Mouse (Mus musculus) gastrocnemius, adult 8-10 months (tissue): ENCODE data around the gene Dbx2. TPM values are rescaled to one million over a fixed set of nuclear protein-coding genes. Genes with fewer than 3 reads are reported as not detected.

Experiments used
- DNase-seq, 2 experiments: peaks; one replicate each; pipeline ENCODE4 v3.0.0; 2022; ENCODE audit warnings: low spot score in 2 of 2
- total RNA-seq, 4 experiments: library from RNA; stranded (reverse); gene quantifications; 2 replicates each; pipeline ENCODE4 v1.2.4; 2022

The Dbx2 gene
- total RNA-seq, result not detected

DNA sequence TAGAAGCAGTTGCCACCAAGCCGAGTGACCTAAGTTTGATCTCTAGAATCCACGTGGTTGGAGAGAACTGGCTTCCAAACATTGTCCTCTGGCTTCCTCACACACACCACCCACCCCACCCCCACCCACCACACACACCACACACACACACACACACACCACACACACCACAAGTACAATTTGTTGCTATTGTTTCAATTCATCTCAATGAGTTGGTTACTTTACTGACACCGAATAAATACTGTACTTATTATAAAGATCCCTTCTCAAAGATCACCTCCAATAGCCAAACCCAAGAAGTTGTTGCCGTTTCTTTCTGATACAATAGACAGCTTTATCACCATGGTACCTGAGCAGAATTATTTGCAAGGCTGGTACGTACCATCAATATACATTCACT is at the start of gene Dbx2:
TSS of gene Dbx2 (minus strand) at position 101 of the 400 bp plus-strand sequence.
- DNase-seq, result no peak

- DNase-seq, result no peak
Observed at GRCm38 (mm10) chr15:95702206-95702605, 46.4 kb upstream of the Dbx2 start.

- no peak for DNase-seq
Observed at GRCm38 (mm10) chr15:95701573-95701972, 45.8 kb upstream of the Dbx2 start.

DNA sequence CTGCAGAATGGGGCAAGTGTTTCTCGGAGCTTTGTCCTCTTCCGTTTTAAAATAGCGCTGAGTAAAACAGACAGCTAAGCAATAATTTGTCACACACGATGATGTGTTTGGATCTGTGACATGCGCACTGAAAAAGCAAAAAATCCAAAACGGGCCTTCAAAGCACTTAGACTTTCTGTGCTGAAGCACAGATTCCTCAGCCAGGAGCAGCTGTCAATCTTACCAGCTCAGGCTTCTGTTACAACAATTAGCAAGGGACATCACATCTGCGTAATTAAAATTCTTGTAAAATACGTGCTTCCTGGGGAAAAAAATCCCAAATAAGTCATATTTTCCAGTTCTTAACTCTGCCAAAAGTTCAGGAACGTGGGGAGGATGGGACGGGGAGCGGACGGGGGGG is 43.6 kb upstream of the Dbx2 start:
- DNase-seq, result no peak

DNA sequence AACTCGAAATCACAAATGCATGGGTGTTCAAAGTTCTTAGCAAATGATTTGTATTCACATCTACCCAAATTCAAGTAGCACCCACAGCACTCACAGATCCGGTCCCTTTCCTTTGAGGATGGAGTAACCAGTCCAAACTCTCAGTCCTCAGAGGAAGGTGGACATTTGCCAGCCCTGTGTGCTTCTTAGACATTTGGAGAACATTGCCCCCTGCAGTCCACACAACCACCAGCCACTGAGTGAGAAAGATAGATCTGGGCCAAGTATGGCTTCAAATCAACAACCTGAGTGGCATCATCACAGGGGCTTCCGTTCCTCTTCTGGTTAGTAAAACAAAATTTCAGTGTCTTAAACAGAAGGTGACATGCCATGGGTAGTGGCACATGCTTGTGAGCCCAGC is 38.0 kb upstream of the Dbx2 start:
- DNase-seq, result no peak

DNA sequence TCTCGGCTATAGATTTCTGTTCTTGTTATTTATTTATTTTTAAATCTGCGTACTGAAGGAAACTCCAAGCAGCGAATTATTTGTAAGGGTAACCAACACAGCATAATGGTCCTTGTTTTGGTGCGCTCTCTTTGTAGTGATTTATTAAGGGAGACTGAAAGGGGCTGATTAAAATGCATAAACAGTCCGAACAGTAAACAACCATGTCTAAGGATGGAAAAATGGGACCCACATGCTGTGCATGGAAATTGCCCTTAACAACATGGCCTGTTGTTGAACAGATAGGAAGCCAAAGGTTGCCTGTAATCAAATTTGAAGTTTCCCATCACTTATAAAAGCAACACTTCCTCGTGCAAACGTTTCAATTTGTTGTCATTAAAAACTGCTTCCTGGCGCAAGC is 35.8 kb upstream of the Dbx2 start:
- DNase-seq, result no peak

DNA sequence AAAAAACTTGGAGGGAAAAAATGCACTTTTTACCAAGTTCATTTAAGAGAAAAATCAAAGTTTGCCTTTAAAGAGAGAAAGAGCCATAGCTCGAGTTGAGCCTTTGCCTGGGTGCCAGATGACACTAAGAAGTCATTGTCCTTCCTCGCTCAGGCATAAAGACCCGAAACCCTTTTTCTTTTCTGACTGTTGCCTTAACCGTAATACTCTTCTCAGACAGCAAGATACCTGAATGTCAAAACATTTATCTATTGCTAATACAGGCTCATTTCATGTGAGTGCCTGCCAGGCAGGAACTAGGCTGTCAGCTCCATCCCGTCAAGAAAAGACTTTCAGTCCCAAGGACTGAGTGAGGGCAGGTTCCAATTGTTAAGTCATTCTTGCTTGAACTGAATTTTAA is 35.4 kb upstream of the Dbx2 start:
- DNase-seq, result no peak

DNA sequence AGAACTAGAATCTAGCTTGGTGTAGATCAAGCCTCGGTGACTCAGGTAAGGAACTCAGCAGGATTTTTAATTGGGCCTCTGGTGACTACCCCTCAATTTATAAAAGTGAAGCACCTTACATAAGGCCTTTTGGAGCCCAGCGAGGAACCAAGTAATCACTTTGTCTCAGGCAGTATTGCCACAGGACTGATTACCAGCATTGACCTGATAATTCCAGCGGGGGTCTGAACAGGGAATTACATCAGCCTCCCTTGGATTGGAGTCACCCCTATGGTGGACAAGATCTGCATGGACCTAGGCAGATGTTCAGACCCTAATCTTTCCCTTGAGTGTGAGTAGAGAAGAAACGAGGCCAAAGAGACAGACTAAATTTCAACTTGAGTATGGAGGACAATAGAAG is 26.9 kb upstream of the Dbx2 start:
- DNase-seq, result no peak

- no peak for DNase-seq
Observed at GRCm38 (mm10) chr15:95675645-95676044, 19.9 kb upstream of the Dbx2 start.

- DNase-seq, result no peak
Observed at GRCm38 (mm10) chr15:95675176-95675575, 19.4 kb upstream of the Dbx2 start.

- no peak for DNase-seq
Observed at GRCm38 (mm10) chr15:95667209-95667608, 11.4 kb upstream of the Dbx2 start.

- DNase-seq, result no peak
Observed at GRCm38 (mm10) chr15:95665002-95665401, 9.2 kb upstream of the Dbx2 start.

DNA sequence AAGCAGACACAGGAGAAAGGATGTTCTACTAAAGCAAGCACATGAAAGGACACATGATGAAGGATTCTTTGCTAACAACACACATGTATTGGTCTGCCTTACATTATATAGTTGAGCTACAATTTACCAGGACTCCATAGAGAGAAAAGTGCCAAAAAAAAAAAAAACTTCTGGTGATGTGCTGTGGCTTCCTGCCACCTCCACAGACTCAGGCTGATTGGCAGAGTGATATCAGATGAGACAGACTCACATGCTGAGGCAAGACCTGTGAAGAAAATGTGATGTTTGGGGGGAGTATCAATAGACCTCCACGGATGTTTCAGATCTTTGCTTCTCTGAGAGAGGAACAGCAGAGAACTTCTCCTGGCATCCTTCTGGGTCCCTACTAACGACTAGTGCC is 6.0 kb upstream of the Dbx2 start:
- no peak for DNase-seq

DNA sequence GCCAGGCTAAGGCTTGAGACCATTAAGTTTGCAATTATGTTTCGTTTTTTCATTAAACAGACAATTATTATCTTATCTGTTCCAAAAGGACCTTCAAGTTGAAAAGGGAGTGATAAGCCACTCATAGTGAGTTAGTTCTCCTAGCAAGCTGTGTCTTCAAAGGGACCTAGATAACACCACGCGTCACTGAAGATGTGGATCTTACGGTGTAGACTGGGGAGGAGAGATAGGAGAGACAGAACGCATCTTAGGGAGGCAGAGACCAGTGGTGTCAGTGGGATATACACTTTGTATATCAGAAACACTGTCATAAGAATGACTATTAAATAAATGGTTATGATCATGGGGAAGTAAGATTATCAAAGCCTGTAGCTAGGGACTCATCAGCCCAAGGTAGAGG is 4.6 kb upstream of the Dbx2 start:
- no peak for DNase-seq

GRCm38 (mm10) chr15:95654211-95654897 is 1.4 kb downstream of the Dbx2 start:
- DNase-seq, result no peak

- no peak for DNase-seq
Observed at GRCm38 (mm10) chr15:95653812-95654210, 1.9 kb downstream of the Dbx2 start.

DNA sequence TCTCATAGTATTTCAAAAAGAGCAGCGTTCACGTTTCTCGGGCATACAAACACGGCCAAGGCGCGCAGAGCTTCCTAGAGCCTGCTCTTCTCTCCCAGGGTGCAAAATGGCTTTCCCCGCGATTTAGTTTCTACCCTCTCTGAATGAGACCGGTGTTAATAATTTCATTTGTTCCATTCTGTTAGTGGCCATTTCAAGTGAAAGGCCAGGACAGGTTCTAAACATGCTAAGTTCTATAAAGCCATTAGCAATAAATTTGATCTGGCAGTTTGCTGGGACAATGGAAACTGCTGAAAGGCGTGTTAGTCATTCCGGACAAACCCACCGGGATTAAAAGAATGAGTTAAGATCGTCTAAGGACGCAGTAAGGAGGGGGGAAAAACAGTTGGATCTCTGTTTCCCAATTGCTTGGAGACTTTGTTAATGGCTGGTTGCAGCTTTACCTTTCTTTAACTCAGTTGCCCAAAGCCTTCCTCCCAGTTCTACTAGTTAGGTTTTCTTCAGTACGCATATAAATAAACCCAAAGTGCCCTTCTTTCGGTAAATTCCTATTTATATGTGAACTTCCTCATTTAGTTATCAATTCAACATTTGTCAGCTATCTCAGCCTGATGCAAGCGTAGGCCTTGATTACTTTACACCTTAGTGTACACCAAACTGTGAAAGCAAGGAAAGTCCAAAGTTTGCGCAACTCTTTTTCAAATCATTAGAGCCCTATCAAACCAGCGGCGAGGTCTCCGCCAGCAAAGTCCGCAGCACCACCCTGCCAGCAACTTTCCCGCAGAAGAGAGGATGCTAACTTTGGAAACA is 2.7 kb downstream of the Dbx2 start:
- DNase-seq, result no peak

- DNase-seq, result no peak
Observed at GRCm38 (mm10) chr15:95651824-95652223, 3.9 kb downstream of the Dbx2 start.

DNA sequence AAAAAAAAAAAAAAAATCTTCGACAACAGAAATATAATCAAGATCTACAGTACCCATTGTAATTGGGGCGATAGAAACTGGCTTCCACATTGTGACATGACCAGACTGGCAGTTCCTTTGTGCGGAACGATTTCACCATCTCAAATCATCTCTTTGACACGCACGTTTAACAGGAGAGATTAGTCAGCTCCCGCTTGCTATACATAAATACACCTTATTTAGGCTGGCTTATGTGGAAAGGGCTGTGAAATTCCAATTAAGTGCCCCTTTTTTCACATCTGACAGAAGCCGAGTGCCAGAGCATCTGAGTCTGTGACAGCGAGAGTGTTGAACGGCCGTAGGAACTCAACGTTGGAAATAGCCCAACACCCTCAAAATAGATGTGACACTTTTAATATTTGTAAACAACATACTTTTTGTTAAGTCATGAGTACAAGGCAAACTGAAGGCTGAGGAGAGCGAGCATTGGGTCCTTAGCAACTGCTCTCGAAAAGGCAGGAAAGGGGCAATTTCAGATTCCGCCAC is 12.2 kb downstream of the Dbx2 start:
- no peak for DNase-seq

DNA sequence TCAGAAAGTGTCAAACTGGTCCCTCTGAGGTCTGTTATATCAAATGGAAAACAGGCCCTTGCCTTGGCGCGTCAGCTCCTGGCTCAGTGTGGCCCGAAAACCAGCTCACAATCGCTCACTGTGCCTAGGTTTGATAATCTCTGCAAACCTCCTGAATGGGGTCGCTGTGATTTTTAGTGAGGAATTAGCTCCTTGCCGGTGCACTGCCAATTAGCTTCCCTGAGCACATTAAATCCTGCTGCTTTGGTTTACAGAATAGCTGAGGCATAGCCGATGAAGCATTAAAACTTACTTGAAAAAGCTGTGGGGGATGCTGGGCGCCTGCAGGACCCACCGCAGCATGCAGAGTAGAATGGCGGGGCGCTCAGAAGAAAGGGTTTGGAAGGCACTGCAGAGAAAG is 15.4 kb downstream of the Dbx2 start:
- DNase-seq, result no peak

GRCm38 (mm10) chr15:95639829-95640134 is 16.0 kb downstream of the Dbx2 start:
- no peak for DNase-seq

GRCm38 (mm10) chr15:95639115-95639828 is 16.5 kb downstream of the Dbx2 start:
- DNase-seq, result no peak
